Mouse (Mus musculus): ENCODE measurements around the gene Syngr1. TPM values are rescaled to one million over a fixed set of nuclear protein-coding genes. Genes with fewer than 3 reads are reported as not detected.
A peak's percentile ranks its signal among the peaks of the same experiment; 100 is the strongest.

The Syngr1 gene
- total and polyA plus RNA-seq, 3 experiments: 105 to 115 TPM; not detected in 1

DNA sequence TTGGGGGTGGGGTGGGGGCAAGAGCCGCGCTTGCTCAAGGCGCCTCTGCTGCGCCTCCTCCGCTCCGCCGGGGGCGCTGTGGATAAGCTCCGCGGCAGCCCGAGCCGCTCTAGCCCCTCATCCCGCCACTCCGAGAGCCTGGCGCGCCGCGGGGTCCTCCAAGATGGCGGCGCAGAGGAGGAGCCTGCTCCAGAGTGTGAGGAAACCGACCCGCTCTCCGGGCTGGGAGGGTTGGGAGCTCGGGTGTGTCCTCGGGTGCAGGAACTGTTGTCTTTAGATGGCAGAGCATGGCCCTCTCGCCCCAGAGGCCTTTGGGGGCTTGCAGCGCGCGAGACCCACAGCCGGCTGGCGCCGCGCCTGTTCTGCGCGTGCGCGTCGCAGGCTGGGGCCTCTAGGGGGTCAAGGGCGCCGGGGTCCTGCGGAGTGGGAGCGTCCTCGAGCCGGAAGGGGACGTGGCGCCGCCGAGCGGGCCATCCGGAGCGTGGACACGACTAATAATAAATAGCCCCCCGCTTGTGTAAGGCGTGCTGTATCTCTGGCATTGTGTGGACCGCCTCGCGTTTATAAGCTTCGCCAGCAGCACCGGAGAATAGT lies 42.0 kb downstream of the Syngr1 start, which contains the start of gene Tab1:
Gene Tab1 (plus strand): TSS at position 135 of the 594 bp plus-strand sequence.
- H3K27me3 ChIP-seq (ENCODE audit: control insufficient read depth in 1 of 2, insufficient read depth in 2 of 2, low read length in 2 of 2): no peaks in the 10 kb centered on the region
- H3K79me2 ChIP-seq (ENCODE audit: control insufficient read depth, insufficient read depth, low read length, poor library complexity): peaks cover 39% of the 10 kb centered on the region
- H3K27ac ChIP-seq (ENCODE audit: control insufficient read depth, low read depth, low read length): peak within 1 kb of the TSS; percentile 95
- H3K9me3 ChIP-seq (replicated peaks; ENCODE audit: insufficient read depth, low read length): no peaks in the 10 kb centered on the region
- H3K36me3 ChIP-seq (ENCODE audit: control insufficient read depth in 1 of 2, insufficient read depth in 2 of 2, low read length in 2 of 2): peaks cover 0 to 38% of the 10 kb centered on the region in 2 experiments; a peak in 2 of 4 replicates
- DNase-seq (ENCODE audit: low read depth, low spot score): peak; percentile 95
- peak within 1 kb of the TSS; percentile 69 to 76 for H3K4me3 ChIP-seq (ENCODE audit: control insufficient read depth in 1 of 2, insufficient read depth in 1 of 2, low read depth in 2 of 2, low read length in 2 of 2)
- peak within 1 kb of the TSS; percentile 99 for H3K9ac ChIP-seq (ENCODE audit: control insufficient read depth, low read depth, low read length, poor library complexity, severe bottlenecking)
- peaks cover 20 to 41% of the 10 kb centered on the region in 2 experiments for H3K4me1 ChIP-seq (ENCODE audit: control insufficient read depth in 1 of 2, insufficient read depth in 2 of 2, low read length in 2 of 2)
- TF ChIP-seq MYB (IDR thresholded peaks at IDR 0.05; ENCODE audit: low read depth, low read length) (no peak), MXI1 (IDR thresholded peaks at IDR 0.05; ENCODE audit: low read depth, low read length) (peak; percentile 64), MAFK (IDR thresholded peaks at IDR 0.05; ENCODE audit: borderline replicate concordance, low read depth, low read length) (no peak), CHD1 (IDR thresholded peaks at IDR 0.05; ENCODE audit: low read depth, low read length) (no peak; the same call in 1 of the 2 replicates), TAL1 (IDR thresholded peaks at IDR 0.05; ENCODE audit: low read length) (no peak), ETS1 (IDR thresholded peaks at IDR 0.05; ENCODE audit: low read depth, low read length) (peak; percentile 23; the same call in 1 of the 2 replicates), BHLHE40 (IDR thresholded peaks at IDR 0.05; ENCODE audit: borderline replicate concordance, low read depth, low read length) (no peak), GATA1 (IDR thresholded peaks at IDR 0.05; ENCODE audit: low read depth, low read length) (no peak), CTCF (IDR thresholded peaks at IDR 0.05 in 2 of 3, conservative IDR thresholded peaks at IDR 0.05 in 1 of 3; ENCODE audit: control insufficient read depth in 1 of 3, insufficient read depth in 1 of 3, low read depth in 2 of 3, low read length in 3 of 3, poor library complexity in 1 of 3, severe bottlenecking in 1 of 3) (peak; percentile 26 to 69 (median 58); a peak in 4 of 6 replicates), ZMIZ1 (IDR thresholded peaks at IDR 0.05; ENCODE audit: low read depth, low read length) (peak; percentile 80; the same call in 1 of the 2 replicates), NELFE (IDR thresholded peaks at IDR 0.05; ENCODE audit: low read depth, low read length) (peak; percentile 75), ZC3H11A (IDR thresholded peaks at IDR 0.05; ENCODE audit: low read depth, low read length) (no peak), HCFC1 (IDR thresholded peaks at IDR 0.05; ENCODE audit: low read depth, low read length) (peak; percentile 84), ZKSCAN1 (IDR thresholded peaks at IDR 0.05; ENCODE audit: low read depth, low read length) (no peak), USF2 (IDR thresholded peaks at IDR 0.05; ENCODE audit: borderline replicate concordance in 1 of 2, insufficient read depth in 1 of 2, low read depth in 1 of 2, low read length in 2 of 2) (no peak), POLR2A (IDR thresholded peaks at IDR 0.05; ENCODE audit: control insufficient read depth in 1 of 2, insufficient read depth in 1 of 2, low read depth in 1 of 2, low read length in 2 of 2, poor library complexity in 1 of 2) (peak; percentile 87 to 92), UBTF (IDR thresholded peaks at IDR 0.05; ENCODE audit: borderline replicate concordance, insufficient read depth, low read depth, low read length) (no peak), EP300 (IDR thresholded peaks at IDR 0.05; ENCODE audit: low read depth in 1 of 2, low read length in 2 of 2) (0 out of 4 replicates have a peak, but pooled peaks of 1 of the 2 experiments have one; percentile 38), E2F4 (IDR thresholded peaks at IDR 0.05; ENCODE audit: borderline replicate concordance, low read depth, low read length) (peak; percentile 79; the same call in 1 of the 2 replicates), MAX (IDR thresholded peaks at IDR 0.05; ENCODE audit: low read length) (peak; percentile 56), POLR2AphosphoS5 (IDR thresholded peaks at IDR 0.05; ENCODE audit: borderline replicate concordance, low read depth, low read length) (0 out of 2 replicates have a peak, but pooled peaks have one; percentile 5), MEF2A (IDR thresholded peaks at IDR 0.05; ENCODE audit: extremely low read depth, insufficient replicate concordance, low read depth, low read length, poor library complexity, severe bottlenecking) (no peak), NRF1 (IDR thresholded peaks at IDR 0.05; ENCODE audit: insufficient read depth, low read depth, low read length, poor library complexity, severe bottlenecking) (peak; percentile 74), RAD21 (IDR thresholded peaks at IDR 0.05; ENCODE audit: low read depth, low read length) (no peak), RCOR1 (IDR thresholded peaks at IDR 0.05; ENCODE audit: low read depth, low read length) (no peak), ELF1 (IDR thresholded peaks at IDR 0.05; ENCODE audit: low read depth, low read length) (no peak; the same call in 1 of the 2 replicates), KAT2A (conservative IDR thresholded peaks at IDR 0.05; ENCODE audit: low read depth, low read length) (no peak; the same call in 1 of the 2 replicates), MYC (IDR thresholded peaks at IDR 0.05; ENCODE audit: low read depth, low read length) (no peak; the same call in 1 of the 2 replicates), JUND (IDR thresholded peaks at IDR 0.05; ENCODE audit: low read depth, low read length) (no peak), CHD2 (IDR thresholded peaks at IDR 0.05; ENCODE audit: low read length) (no peak), SIN3A (IDR thresholded peaks at IDR 0.05; ENCODE audit: low read length) (peak; percentile 85), ZNF384 (IDR thresholded peaks at IDR 0.05; ENCODE audit: low read depth, low read length) (no peak), MAZ (IDR thresholded peaks at IDR 0.05; ENCODE audit: low read depth, low read length) (peak; percentile 82; the same call in 1 of the 2 replicates), TBP (IDR thresholded peaks at IDR 0.05; ENCODE audit: low read depth, low read length) (peak; percentile 60), POLR2AphosphoS2 (IDR thresholded peaks at IDR 0.05; ENCODE audit: low read length) (peak; percentile 74; the same call in 1 of the 2 replicates), USF1 (IDR thresholded peaks at IDR 0.05; ENCODE audit: low read depth, low read length) (0 out of 2 replicates have a peak, but pooled peaks have one; percentile 21)

Measured in MEL (cell line).